Mouse (Mus musculus) liver, embryonic 12.5 days (tissue): Measurements from ENCODE around the gene Xpo4. TPM values are rescaled to one million over a fixed set of nuclear protein-coding genes. Genes with fewer than 3 reads are reported as not detected.

Experiments
- ATAC-seq: fragments of 200-750 bp; cut with Nextera tagmentation; 2 replicates; pipeline ENCODE4 v1.8.0; 2017; ENCODE audit warnings: moderate number of reproducible peaks, mild to moderate bottlenecking, moderate library complexity
- H3K27ac ChIP-seq: fragments of 300-500 bp; sonication (generic); 2 replicates; pipeline ENCODE4 v1.5.1; 2016; ENCODE audit warnings: mild to moderate bottlenecking
- H3K27me3 ChIP-seq: fragments of 300-500 bp; sonication (generic); replicated peaks from 2 replicates; pipeline ENCODE4 v1.6.1; 2016; ENCODE audit warnings: mild to moderate bottlenecking, moderate library complexity
- H3K36me3 ChIP-seq: fragments of 300-500 bp; sonication (generic); 2 replicates; pipeline ENCODE4 v1.6.1; 2016; ENCODE audit warnings: mild to moderate bottlenecking, moderate library complexity
- H3K4me1 ChIP-seq: fragments of 300-500 bp; sonication (generic); 2 replicates; pipeline ENCODE4 v1.6.1; 2016
- H3K4me2 ChIP-seq: fragments of 300-500 bp; sonication (generic); 2 replicates; pipeline ENCODE4 v1.6.1; 2016; ENCODE audit warnings: mild to moderate bottlenecking, moderate library complexity
- H3K4me3 ChIP-seq: fragments of 300-500 bp; sonication (generic); 2 replicates; pipeline ENCODE4 v1.5.1; 2016; ENCODE audit warnings: mild to moderate bottlenecking, moderate library complexity
- H3K9ac ChIP-seq: fragments of 300-500 bp; sonication (generic); 2 replicates; pipeline ENCODE4 v1.6.1; 2016; ENCODE audit warnings: mild to moderate bottlenecking, moderate library complexity
- H3K9me3 ChIP-seq: fragments of 300-500 bp; sonication (generic); replicated peaks from 2 replicates; pipeline ENCODE4 v1.6.1; 2016; ENCODE audit warnings: mild to moderate bottlenecking, moderate library complexity
- WGBS: fragments of 180-500 bp; shearing (Covaris S2); methylation state at CpG from one replicate; pipeline ENCODE4 v1.1.7; 2016; ENCODE audit not compliant: insufficient replicate concordance; 5-methylcytosine and 5-hydroxymethylcytosine counted together
- polyA plus RNA-seq: library from polyadenylated mRNA; unstranded; fragments of >200 nt; fragmentation: Nextera tagmentation; extraction: Ambion mirVana; gene quantifications from 2 replicates; pipeline ENCODE4 v1.2.1, GENCODE M21; 2016

The Xpo4 gene
- polyA plus RNA-seq, 1 experiment from 2014 or later = 28.9 TPM

DNA sequence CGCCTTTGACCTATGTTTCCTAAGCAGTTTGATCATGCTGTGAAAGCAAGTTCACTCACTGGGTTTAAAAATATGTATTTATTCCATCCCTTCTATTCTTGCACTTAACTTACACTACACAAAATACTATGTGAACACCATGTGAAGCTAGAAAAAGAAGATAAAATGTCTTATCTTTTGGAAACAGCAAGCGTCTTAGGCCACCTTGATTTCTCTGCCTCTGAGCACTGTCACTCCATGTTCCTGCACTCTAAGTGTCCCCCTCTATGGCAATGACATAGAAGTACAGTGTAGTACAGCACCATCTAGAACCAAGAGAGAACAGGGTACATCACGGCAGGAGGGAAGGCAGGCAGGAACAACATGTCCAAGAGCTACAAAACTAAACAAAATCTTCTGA is 42.3 kb downstream of the Xpo4 start:
- peaks cover 79% of the 10 kb centered on the region for H3K36me3 ChIP-seq
- H3K4me3 ChIP-seq = no peak overlapping the region
- peaks cover 18% of the 10 kb centered on the region for H3K4me1 ChIP-seq
- H3K27me3 ChIP-seq = no peaks in the 10 kb centered on the region
- H3K9ac ChIP-seq = no peak overlapping the region
- H3K4me2 ChIP-seq = no peak overlapping the region
- no peaks in the 10 kb centered on the region for H3K9me3 ChIP-seq
- ATAC-seq = peak; percentile 84
- H3K27ac ChIP-seq = no peak overlapping the region
- WGBS = 51% methylated on average over 3 of the region's 3 CpGs

DNA sequence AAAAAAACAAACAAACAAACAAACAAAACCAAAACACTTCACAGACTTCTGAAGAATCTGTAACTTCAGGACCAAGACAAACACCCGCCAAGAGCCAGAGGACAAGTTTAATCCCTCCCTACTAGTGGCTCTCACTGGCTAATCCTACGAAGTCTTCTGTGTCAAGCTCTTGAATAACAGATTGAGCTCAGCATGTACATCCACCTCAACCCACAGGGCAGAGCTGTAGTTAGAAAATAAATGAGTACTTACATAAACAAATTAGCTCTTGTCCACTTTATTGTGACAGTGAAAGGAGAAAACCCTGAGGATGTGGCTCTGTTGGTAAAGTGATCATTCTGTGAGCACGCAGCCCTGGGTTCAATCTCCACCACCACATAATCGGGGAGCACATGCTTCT is 43.5 kb downstream of the Xpo4 start:
- no peak for ATAC-seq
- Histone ChIP-seq H3K4me1 (peaks cover 18% of the 10 kb centered on the region), H3K4me3 (no peak overlapping the region), H3K27me3 (no peaks in the 10 kb centered on the region), H3K27ac (no peak overlapping the region), H3K9me3 (no peaks in the 10 kb centered on the region), H3K9ac (no peak overlapping the region), H3K36me3 (peaks cover 75% of the 10 kb centered on the region), H3K4me2 (no peak overlapping the region)
- 82% methylated on average over 4 of the region's 4 CpGs for WGBS

DNA sequence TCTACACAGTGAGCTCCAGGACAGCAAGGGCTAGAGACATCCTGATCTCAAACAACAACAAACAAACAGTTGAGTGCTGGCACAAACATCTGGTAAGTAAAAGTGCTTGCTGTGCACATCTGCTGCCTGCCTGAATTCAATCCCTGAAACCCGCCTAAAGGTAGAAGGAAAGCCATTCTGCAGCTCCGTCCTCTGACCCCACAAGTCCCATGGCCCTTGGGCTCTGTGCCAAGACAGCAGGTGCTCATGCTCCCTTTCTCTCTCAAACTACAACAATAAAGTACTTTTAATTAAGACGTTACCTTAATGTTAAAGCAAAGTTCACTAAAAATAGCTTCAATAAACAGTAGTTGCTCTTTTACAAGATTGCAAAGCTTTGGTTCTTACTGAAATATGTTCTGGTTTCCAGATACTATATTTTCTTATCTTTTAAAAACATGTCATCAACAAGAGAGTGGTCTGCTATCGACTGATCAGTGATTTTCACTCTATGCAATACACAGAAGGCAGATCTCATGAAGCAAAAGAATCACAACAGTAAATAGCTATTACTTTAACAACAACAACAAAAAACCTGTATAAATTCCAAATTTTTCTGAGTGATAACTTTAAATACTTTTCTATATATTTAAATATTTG is 44.5 kb downstream of the Xpo4 start:
- Histone ChIP-seq H3K4me3 (no peak overlapping the region), H3K9ac (no peak overlapping the region), H3K27me3 (no peaks in the 10 kb centered on the region), H3K4me2 (no peak overlapping the region), H3K36me3 (peaks cover 73% of the 10 kb centered on the region), H3K4me1 (peaks cover 18% of the 10 kb centered on the region), H3K27ac (no peak overlapping the region), H3K9me3 (no peaks in the 10 kb centered on the region)
- WGBS = 73% methylated on average over 4 of the region's 4 CpGs
- ATAC-seq = no peak

DNA sequence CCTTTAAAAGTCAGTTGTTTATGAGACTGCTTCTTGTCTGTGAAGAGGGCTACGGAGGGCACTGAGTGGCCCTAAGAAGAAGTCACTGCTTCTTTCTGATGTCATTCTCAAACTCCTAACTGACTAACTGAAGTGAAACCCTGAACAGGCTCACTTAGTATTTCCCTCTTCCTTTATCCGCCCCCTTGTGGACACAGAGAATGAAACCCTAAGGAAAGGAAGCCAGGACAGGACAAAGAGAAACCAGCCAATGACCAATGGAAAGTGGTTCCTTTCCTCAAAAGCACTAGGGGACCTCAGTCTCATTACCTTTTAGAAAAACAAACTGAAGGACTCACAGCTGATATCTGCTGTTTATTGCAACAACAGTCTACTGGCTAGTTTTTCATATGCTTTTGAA is 45.7 kb downstream of the Xpo4 start:
- Histone ChIP-seq H3K27me3 (no peaks in the 10 kb centered on the region), H3K4me3 (no peak overlapping the region), H3K9ac (no peak overlapping the region), H3K4me2 (no peak overlapping the region), H3K36me3 (peaks cover 68% of the 10 kb centered on the region), H3K27ac (no peak overlapping the region), H3K9me3 (no peaks in the 10 kb centered on the region), H3K4me1 (peaks cover 18% of the 10 kb centered on the region)
- 0 out of 2 replicates have a peak, but pooled peaks have one; percentile 36 for ATAC-seq
- WGBS = 51% methylated on average over 2 of the region's 2 CpGs

DNA sequence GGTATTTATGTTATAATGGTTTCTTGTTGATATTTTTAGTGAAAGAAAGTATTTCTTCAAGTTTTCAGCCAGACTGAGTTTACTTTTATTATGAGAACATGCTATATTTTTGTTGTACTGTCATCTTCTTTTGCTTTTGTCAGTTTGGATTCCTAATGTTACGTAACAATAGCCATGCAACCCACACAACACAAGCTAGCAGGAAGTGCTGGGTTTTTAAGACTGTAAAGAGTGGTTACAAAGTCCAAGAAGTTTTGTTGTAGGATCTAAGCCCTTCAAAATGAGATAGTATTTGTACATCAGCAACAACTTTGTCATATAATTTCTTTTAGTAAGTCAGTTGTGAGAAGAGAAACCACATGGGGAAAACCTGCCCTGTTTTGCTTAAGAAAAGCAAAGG is 47.6 kb downstream of the Xpo4 start:
- 89% methylated on average over 1 of the region's 1 CpGs for WGBS
- H3K27ac ChIP-seq = no peak overlapping the region
- no peaks in the 10 kb centered on the region for H3K27me3 ChIP-seq
- no peaks in the 10 kb centered on the region for H3K9me3 ChIP-seq
- H3K4me3 ChIP-seq = no peak overlapping the region
- H3K36me3 ChIP-seq = peaks cover 64% of the 10 kb centered on the region
- no peak for ATAC-seq
- peaks cover 3% of the 10 kb centered on the region for H3K4me1 ChIP-seq
- H3K4me2 ChIP-seq = no peak overlapping the region
- no peak overlapping the region for H3K9ac ChIP-seq

DNA sequence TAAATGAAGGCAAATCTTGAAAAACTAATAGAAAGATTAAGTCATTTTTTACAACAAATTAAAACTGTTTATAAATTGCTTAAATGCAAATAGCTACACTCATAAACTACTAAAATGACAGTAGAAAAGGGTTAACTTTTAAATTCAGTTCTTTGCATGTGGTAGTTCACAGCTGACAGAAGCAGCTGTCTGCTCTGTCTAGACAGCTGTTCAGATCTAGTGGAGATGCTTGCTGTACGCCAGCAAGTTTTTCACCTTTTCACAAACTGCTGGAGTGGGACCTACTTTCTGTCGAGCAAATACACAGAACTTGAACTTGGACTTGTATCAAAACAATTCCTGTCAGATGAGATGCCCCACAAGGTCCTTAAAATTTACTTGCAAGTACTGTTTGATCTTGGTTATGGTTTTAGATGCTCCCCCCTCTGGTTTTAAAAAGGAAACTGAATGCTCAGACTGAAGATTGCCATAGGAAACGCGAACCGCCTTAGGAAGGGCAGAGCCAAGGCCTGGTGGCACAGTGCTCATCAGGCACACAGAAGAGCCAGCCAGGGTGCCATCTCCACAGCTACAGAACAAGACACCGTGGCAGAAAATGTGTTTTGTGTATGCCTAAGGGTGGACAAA is 48.8 kb downstream of the Xpo4 start:
- H3K4me3 ChIP-seq = no peak overlapping the region
- 83% methylated on average over 6 of the region's 6 CpGs for WGBS
- no peaks in the 10 kb centered on the region for H3K4me1 ChIP-seq
- ATAC-seq = no peak
- no peak overlapping the region for H3K4me2 ChIP-seq
- no peak overlapping the region for H3K27ac ChIP-seq
- H3K36me3 ChIP-seq = peaks cover 56% of the 10 kb centered on the region
- no peaks in the 10 kb centered on the region for H3K9me3 ChIP-seq
- no peaks in the 10 kb centered on the region for H3K27me3 ChIP-seq
- no peak overlapping the region for H3K9ac ChIP-seq

DNA sequence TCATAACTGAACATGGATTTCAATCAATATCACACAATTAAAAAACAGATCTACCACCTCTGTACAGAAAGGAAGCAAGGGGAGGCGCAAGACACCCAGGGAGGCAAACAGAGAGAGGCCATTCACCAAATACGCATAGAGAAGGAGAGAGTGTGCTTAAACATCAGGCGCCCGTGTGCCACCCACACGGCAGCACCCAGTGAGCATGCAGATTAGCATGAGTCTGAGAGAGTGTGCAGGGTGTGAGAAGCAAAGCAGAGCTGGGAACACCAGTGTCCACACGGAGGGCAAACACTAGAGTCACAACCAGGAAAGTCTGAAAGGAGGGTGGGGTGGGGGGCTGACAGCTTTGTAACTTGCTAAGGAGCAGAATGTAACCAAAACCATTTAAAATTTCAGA is 49.4 kb downstream of the Xpo4 start:
- H3K9me3 ChIP-seq = no peaks in the 10 kb centered on the region
- no peaks in the 10 kb centered on the region for H3K27me3 ChIP-seq
- 79% methylated on average over 6 of the region's 6 CpGs for WGBS

DNA sequence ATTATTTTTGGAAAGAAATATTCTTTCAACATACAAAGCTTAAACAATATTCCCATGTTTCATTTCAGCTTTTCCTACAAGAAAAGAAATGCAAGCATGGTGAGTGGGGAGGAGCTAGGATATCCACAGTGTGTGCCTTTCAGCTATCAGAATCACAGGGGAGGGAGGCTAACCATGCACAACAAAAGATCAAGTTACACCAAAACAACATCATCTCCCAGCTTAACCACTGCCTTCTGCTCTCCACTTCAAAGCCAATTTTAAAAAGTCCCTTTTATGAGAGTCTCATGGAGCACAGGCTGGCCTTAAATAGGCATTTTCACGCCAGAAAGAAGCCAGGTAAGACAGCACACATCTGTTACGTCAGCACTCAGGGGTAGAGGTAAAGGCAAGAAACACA is 54.2 kb downstream of the Xpo4 start:
- H3K4me2 ChIP-seq = no peak overlapping the region
- no peaks in the 10 kb centered on the region for H3K27me3 ChIP-seq
- no peak for ATAC-seq
- no peak overlapping the region for H3K4me3 ChIP-seq
- no peak overlapping the region for H3K27ac ChIP-seq
- WGBS = 78% methylated on average over 2 of the region's 2 CpGs
- peaks cover 50% of the 10 kb centered on the region for H3K36me3 ChIP-seq
- no peaks in the 10 kb centered on the region for H3K9me3 ChIP-seq
- H3K4me1 ChIP-seq = 0 out of 2 replicates have a peak, but pooled peaks cover 3% of the 10 kb centered on the region
- H3K9ac ChIP-seq = no peak overlapping the region

More for the DNA sequence above, 49.4 kb downstream of the Xpo4 start:
- Histone ChIP-seq H3K36me3 (peaks cover 60% of the 10 kb centered on the region), H3K4me1 (no peaks in the 10 kb centered on the region), H3K4me2 (no peak overlapping the region), H3K9ac (no peak overlapping the region), H3K27ac (no peak overlapping the region), H3K4me3 (no peak overlapping the region)
- ATAC-seq = no peak

DNA sequence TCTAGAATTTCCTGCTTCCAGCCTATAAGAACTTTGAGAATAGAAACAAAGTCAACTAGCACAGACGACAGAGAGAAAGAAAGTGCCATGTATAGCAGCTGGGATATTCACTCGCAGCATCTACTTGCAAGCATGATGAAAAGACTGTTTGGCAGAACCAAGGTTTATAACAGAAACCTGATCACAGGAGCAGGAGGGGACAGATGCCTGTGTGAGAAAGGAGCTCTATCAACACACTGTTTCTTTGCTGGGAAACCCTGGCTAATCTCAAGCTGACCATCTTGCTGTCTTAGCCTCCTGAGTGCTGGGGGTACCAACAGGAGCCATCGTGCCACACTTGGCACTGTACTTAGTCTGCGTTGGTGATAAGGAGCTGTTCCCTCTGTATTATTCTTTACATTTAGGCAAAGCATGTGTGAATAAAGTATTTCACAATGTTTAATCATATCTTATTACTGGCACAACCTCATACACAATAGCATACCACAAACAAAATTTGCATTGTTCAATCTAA is 55.4 kb downstream of the Xpo4 start:
- 79% methylated on average over 4 of the region's 4 CpGs for WGBS
- no peak for ATAC-seq
- 0 out of 2 replicates have a peak, but pooled peaks cover 3% of the 10 kb centered on the region for H3K4me1 ChIP-seq
- no peak overlapping the region for H3K4me2 ChIP-seq
- no peaks in the 10 kb centered on the region for H3K27me3 ChIP-seq
- no peak overlapping the region for H3K9ac ChIP-seq
- H3K9me3 ChIP-seq = no peaks in the 10 kb centered on the region
- peaks cover 46% of the 10 kb centered on the region for H3K36me3 ChIP-seq
- H3K27ac ChIP-seq = no peak overlapping the region
- no peak overlapping the region for H3K4me3 ChIP-seq

DNA sequence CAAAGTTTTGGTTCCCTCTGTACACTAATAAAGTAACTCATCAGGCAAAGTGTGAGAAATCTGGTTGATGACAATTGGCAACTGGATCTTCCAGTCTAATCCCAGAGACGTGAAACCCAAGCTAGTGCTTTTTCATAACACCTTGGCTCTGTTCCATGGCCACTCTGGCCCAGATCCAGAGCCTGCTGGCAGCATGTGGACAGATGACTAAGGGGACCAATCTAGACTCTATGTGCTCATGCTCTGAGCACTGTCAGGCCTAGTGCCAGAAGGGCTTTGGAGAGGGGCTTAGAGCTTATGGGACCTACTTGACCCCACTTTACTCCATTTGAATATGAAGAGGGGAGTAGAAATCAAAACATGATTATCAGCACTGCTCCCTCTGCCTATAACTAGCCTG is 57.7 kb downstream of the Xpo4 start:
- H3K27me3 ChIP-seq = no peaks in the 10 kb centered on the region
- H3K4me1 ChIP-seq = 0 out of 2 replicates have a peak, but pooled peaks cover 3% of the 10 kb centered on the region
- WGBS = 74% methylated on average over 1 of the region's 1 CpGs
- H3K4me3 ChIP-seq = no peak overlapping the region
- H3K4me2 ChIP-seq = no peak overlapping the region
- H3K9me3 ChIP-seq = no peaks in the 10 kb centered on the region
- ATAC-seq = no peak
- no peak overlapping the region for H3K9ac ChIP-seq
- no peak overlapping the region for H3K27ac ChIP-seq
- H3K36me3 ChIP-seq = peaks cover 55% of the 10 kb centered on the region

DNA sequence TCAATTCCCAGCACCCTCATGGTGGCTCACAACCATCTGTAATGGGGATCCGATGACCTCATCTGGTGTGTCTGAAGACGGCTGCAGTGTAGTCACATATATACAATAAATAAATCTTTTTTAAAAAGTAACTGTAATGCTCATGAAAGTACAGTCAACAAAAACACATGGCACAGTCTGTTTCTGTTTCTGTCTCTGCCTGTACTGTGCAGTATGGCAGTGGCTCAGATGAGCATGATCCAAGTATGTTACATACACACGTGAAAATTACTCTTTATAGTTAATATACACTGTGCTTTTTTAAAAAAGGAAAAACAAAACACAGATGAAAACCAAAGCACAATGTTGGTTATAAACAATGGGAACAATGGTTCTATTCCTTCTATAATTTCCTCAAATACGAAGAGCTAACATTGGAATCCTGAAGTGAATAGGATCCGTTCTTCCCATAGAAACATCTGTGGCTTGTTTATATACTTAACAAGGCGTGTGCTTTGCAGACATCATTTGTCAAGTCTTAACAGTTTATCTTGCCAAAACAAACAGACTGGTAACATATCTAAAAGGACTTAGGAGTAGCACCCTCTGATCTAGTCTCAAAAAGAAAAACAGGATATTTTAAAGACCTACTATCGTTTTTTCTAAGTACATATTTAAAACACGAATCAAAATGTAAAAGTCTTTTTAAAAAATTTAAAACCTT is 58.4 kb downstream of the Xpo4 start:
- Histone ChIP-seq H3K4me3 (no peak overlapping the region), H3K4me2 (no peak overlapping the region), H3K27ac (no peak overlapping the region), H3K27me3 (no peaks in the 10 kb centered on the region), H3K36me3 (peaks cover 62% of the 10 kb centered on the region), H3K9me3 (no peaks in the 10 kb centered on the region), H3K4me1 (0 out of 2 replicates have a peak, but pooled peaks cover 3% of the 10 kb centered on the region), H3K9ac (no peak overlapping the region)
- WGBS = 77% methylated on average over 8 of the region's 8 CpGs
- no peak for ATAC-seq

DNA sequence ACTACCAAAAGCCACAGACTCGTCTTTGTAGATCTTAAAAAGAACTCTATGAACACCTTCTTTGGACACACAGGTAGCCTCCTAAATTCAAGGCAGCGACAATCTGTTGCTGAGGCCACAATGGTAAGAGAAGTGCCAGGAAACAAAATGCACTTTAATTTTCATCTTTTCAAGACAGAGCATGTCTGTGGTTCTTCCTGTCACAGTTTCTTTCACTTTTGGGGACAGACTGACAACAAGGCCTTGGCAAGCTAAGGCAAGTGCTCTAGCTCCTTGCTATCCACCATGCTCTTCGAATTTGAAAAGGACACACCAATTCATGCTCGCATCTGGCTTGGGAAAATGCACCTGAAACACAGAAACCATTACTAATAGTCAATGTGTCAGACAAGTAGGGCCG is 72.0 kb downstream of the Xpo4 start:
- peaks cover 90% of the 10 kb centered on the region for H3K36me3 ChIP-seq
- no peaks in the 10 kb centered on the region for H3K9me3 ChIP-seq
- WGBS = 87% methylated on average over 5 of the region's 5 CpGs
- H3K4me1 ChIP-seq = no peaks in the 10 kb centered on the region
- H3K27me3 ChIP-seq = no peaks in the 10 kb centered on the region
- no peak for ATAC-seq
- no peak overlapping the region for H3K4me2 ChIP-seq
- H3K9ac ChIP-seq = no peak overlapping the region
- H3K4me3 ChIP-seq = no peak overlapping the region
- H3K27ac ChIP-seq = no peak overlapping the region
